Mouse (Mus musculus): ENCODE results near the gene Haus7. TPM values are rescaled to one million over a fixed set of nuclear protein-coding genes. Genes with fewer than 3 reads are reported as not detected.
"Not testable (repeated sequence)": the region's sequence is repeated elsewhere in the genome, so short reads cannot be mapped to it uniquely, and the experiment has no call there.

Gene Haus7
- polyA plus RNA-seq, 1 experiment: 14.1 TPM

DNA sequence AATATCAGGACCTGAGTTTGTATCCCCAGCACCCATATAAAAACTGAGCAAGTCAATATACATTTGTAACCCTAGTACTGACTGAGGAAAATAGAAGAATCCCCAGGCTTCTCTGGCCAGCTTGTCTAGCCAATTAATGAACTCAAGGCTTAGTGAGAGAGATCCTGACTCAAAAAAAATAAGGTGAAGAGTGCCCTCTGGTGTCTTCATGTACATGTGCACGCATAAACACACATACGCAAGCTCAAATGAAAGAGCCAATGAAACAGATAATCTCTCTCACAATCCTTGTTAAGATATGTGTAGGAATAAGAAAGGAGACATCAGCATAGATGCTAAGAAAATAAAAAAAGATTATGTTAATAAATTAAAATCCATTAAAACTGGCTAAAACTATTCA lies 28.8 kb downstream of the Haus7 start:
- Histone ChIP-seq H3K4me3 (replicated peaks; ENCODE audit: extremely low read depth, low read depth, low read length) (no peak overlapping the region), H3K4me1 (ENCODE audit: control insufficient read depth, insufficient read depth, low read length) (no peaks in the 10 kb centered on the region)
- DNase-seq: no peak
- WGBS: 83% methylated on average over 2 of the region's 2 CpGs
- TF ChIP-seq POLR2A (IDR thresholded peaks at IDR 0.05; ENCODE audit: borderline replicate concordance, extremely low read depth, low read depth, low read length) (no peak), CTCF (IDR thresholded peaks at IDR 0.05; ENCODE audit: insufficient read depth, low read length) (no peak)

GRCm38 (mm10) chrX:73412767-73413166 lies 46.1 kb downstream of the Haus7 start:
- H3K4me1 ChIP-seq (ENCODE audit: control insufficient read depth, insufficient read depth, low read length): no peaks in the 10 kb centered on the region
- DNase-seq: no peak
- 24% methylated on average over 1 of the region's 1 CpGs for WGBS
- TF ChIP-seq POLR2A (IDR thresholded peaks at IDR 0.05; ENCODE audit: borderline replicate concordance, extremely low read depth, low read depth, low read length) (no peak), CTCF (IDR thresholded peaks at IDR 0.05; ENCODE audit: insufficient read depth, low read length) (no peak)
- H3K4me3 ChIP-seq (replicated peaks; ENCODE audit: extremely low read depth, low read depth, low read length): no peak overlapping the region

GRCm38 (mm10) chrX:73410880-73411517 lies 47.8 kb downstream of the Haus7 start, which contains the start of gene Zfp92:
Gene Zfp92, plus strand, starts transcription at chrX:73411096.
- 29% methylated on average over 20 of the region's 20 CpGs for WGBS
- H3K4me3 ChIP-seq (replicated peaks; ENCODE audit: extremely low read depth, low read depth, low read length): no peak within 1 kb of the TSS
- no peak for DNase-seq
- TF ChIP-seq CTCF (IDR thresholded peaks at IDR 0.05; ENCODE audit: insufficient read depth, low read length) (no peak), POLR2A (IDR thresholded peaks at IDR 0.05; ENCODE audit: borderline replicate concordance, extremely low read depth, low read depth, low read length) (no peak)
- H3K4me1 ChIP-seq (ENCODE audit: control insufficient read depth, insufficient read depth, low read length): no peaks in the 10 kb centered on the region

DNA sequence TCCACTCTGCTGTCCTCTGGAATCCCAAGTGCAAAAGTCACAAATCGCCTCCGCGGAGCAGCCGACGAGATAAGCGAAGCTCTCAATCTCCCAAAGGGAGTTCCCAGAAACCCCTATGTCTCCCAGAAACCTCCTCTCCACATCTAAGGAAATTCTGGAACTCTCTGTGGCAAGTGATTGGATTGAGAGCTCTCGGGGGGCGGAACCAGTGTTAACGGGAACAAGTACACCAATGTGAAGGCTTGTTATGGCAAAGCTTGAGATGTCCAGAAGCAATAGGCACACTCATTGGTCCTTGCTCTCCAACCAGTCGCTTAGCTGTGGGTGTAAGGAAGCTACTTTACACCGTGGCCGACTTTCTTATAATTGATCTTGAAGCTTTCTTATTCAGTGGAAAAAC lies 57.2 kb downstream of the Haus7 start:
- DNase-seq: no peak
- TF ChIP-seq CTCF (IDR thresholded peaks at IDR 0.05; ENCODE audit: insufficient read depth, low read length): no peak
- no peak for TF ChIP-seq POLR2A (IDR thresholded peaks at IDR 0.05; ENCODE audit: borderline replicate concordance, extremely low read depth, low read depth, low read length)
- no peak overlapping the region for H3K4me3 ChIP-seq (replicated peaks; ENCODE audit: extremely low read depth, low read depth, low read length)
- H3K4me1 ChIP-seq (ENCODE audit: control insufficient read depth, insufficient read depth, low read length): no peaks in the 10 kb centered on the region
- 91% methylated on average over 12 of the region's 12 CpGs for WGBS

DNA sequence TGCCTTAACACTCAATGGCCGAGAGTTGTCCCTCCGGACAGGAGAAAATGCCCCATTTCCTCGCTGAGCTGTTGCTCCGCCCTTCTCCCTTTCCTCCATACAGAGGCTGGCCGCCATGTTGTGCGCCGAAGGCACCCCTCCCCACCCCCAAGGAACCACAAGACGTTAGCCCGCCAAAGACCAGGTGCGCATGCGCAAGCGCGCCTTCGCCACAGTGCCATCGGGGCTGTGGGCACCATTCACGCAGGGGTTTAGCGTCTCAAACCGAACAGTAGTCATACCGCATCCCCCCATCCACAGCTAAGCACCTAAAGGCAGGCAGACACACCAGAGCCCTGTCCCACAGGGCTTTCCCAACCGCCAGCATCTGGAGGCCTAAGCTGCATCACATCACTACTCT lies 57.9 kb downstream of the Haus7 start:
- H3K4me3 ChIP-seq (replicated peaks; ENCODE audit: extremely low read depth, low read depth, low read length): no peak overlapping the region
- H3K4me1 ChIP-seq (ENCODE audit: control insufficient read depth, insufficient read depth, low read length): no peaks in the 10 kb centered on the region
- WGBS: 81% methylated on average over 20 of the region's 20 CpGs
- TF ChIP-seq POLR2A (IDR thresholded peaks at IDR 0.05; ENCODE audit: borderline replicate concordance, extremely low read depth, low read depth, low read length) (no peak), CTCF (IDR thresholded peaks at IDR 0.05; ENCODE audit: insufficient read depth, low read length) (no peak)
- no peak for DNase-seq

GRCm38 (mm10) chrX:73398636-73399035 lies 60.2 kb downstream of the Haus7 start, which contains the start of gene Gm18336:
Gene Gm18336, minus strand, starts transcription at chrX:73398736.
- not testable (repeated sequence) for H3K4me3 ChIP-seq (replicated peaks; ENCODE audit: extremely low read depth, low read depth, low read length); DNase-seq

GRCm38 (mm10) chrX:73396446-73396845 lies 62.4 kb downstream of the Haus7 start:
- DNase-seq: no peak
- Histone ChIP-seq H3K4me1 (ENCODE audit: control insufficient read depth, insufficient read depth, low read length) (no peaks in the 10 kb centered on the region), H3K4me3 (replicated peaks; ENCODE audit: extremely low read depth, low read depth, low read length) (no peak overlapping the region)
- TF ChIP-seq POLR2A (IDR thresholded peaks at IDR 0.05; ENCODE audit: borderline replicate concordance, extremely low read depth, low read depth, low read length) (no peak), CTCF (IDR thresholded peaks at IDR 0.05; ENCODE audit: insufficient read depth, low read length) (no peak)
- 92% methylated on average over 1 of the region's 1 CpGs for WGBS

More at GRCm38 (mm10) chrX:73398636-73399035, 60.2 kb downstream of the Haus7 start, which contains the start of gene Gm18336:
- WGBS: 73% methylated on average over 2 of the region's 2 CpGs
- H3K4me1 ChIP-seq (ENCODE audit: control insufficient read depth, insufficient read depth, low read length): not testable (repeated sequence)

GRCm38 (mm10) chrX:73391481-73391880 lies 67.4 kb downstream of the Haus7 start:
- no peak overlapping the region for H3K4me3 ChIP-seq (replicated peaks; ENCODE audit: extremely low read depth, low read depth, low read length)
- WGBS: 69% methylated on average over 4 of the region's 4 CpGs
- no peaks in the 10 kb centered on the region for H3K4me1 ChIP-seq (ENCODE audit: control insufficient read depth, insufficient read depth, low read length)
- DNase-seq: no peak
- TF ChIP-seq POLR2A (IDR thresholded peaks at IDR 0.05; ENCODE audit: borderline replicate concordance, extremely low read depth, low read depth, low read length): no peak
- no peak for TF ChIP-seq CTCF (IDR thresholded peaks at IDR 0.05; ENCODE audit: insufficient read depth, low read length)

Other genes with a start within 250 kb of the Haus7 start
- gene Xlr4b, start 244.7 kb downstream of the Haus7 start, polyA plus RNA-seq (2012; rRNA removed): 0.27 and 0.80 TPM in 2 replicates
- gene F8a, start 230.8 kb downstream of the Haus7 start, polyA plus RNA-seq (2012; rRNA removed): 11.7 and 15.1 TPM in 2 replicates
- gene Xlr4c, start 215.9 kb downstream of the Haus7 start, polyA plus RNA-seq (2012; rRNA removed): 0.08 and 0.79 TPM in 2 replicates
- not detected in 2 replicates for gene Xlr3c, start 193.7 kb downstream of the Haus7 start, polyA plus RNA-seq (2012; rRNA removed)
- gene Xlr5a, start 166.1 kb downstream of the Haus7 start, polyA plus RNA-seq (2012; rRNA removed): not detected in 2 replicates
- gene Xlr5c, start 166.1 kb downstream of the Haus7 start, polyA plus RNA-seq (2012; rRNA removed): not detected in 2 replicates
- gene Gm45015, start 122.2 kb downstream of the Haus7 start, polyA plus RNA-seq (2012; rRNA removed): not detected in 2 replicates
- gene Zfp275, start 116.4 kb downstream of the Haus7 start, polyA plus RNA-seq (2012; rRNA removed): 10.7 and 14.7 TPM in 2 replicates
- gene Gm18336, start 60.3 kb downstream of the Haus7 start, polyA plus RNA-seq (2012; rRNA removed): 0.05 TPM in 1 of 2 replicates, not detected in the other
- 0.06 and 0.32 TPM in 2 replicates for gene Zfp92, start 47.9 kb downstream of the Haus7 start, polyA plus RNA-seq (2012; rRNA removed)
- 1.1 and 115 TPM in 2 replicates for gene Trex2, start 23.7 kb downstream of the Haus7 start, polyA plus RNA-seq (2012; rRNA removed)
- gene Bgn, start 24.6 kb upstream of the Haus7 start, polyA plus RNA-seq (2012; rRNA removed): 656 and 780 TPM in 2 replicates
- gene Atp2b3, start 44.0 kb upstream of the Haus7 start, polyA plus RNA-seq (2012; rRNA removed): 0.04 TPM in 1 of 2 replicates, not detected in the other
- gene Dusp9, start 180.4 kb upstream of the Haus7 start, polyA plus RNA-seq (2012; rRNA removed): 1.3 and 1.4 TPM in 2 replicates
- 5.1 and 6.1 TPM in 2 replicates for gene Pnck, start 201.1 kb upstream of the Haus7 start, polyA plus RNA-seq (2012; rRNA removed)
- 47.8 and 59.1 TPM in 2 replicates for gene Slc6a8, start 214.1 kb upstream of the Haus7 start, polyA plus RNA-seq (2012; rRNA removed)

Data from lung, adult 2 months (tissue).